Mouse (Mus musculus): ENCODE measurements around the gene Plcg1.

Gene Plcg1

DNA sequence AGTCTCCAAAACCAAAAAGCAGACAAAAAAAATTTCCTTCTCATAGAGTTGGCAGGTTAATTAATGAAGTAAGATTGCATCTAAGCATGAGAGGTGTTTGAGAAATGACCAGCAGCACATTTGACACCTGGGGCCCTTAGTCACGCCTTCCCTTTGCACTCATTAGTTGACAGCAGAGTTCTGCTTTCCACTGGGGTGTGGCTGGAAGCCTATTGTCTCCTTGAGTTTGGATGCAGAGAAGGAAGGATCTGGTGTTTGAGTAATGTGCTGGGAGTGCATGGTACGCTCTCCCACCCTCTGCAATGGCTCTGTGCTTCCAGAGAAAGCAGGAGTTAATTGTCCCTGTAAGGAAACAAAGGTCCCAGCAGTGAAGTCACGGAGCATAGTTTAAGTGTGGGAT, 5.4 kb downstream of the Plcg1 start:
- DNase-seq = no peak

DNA sequence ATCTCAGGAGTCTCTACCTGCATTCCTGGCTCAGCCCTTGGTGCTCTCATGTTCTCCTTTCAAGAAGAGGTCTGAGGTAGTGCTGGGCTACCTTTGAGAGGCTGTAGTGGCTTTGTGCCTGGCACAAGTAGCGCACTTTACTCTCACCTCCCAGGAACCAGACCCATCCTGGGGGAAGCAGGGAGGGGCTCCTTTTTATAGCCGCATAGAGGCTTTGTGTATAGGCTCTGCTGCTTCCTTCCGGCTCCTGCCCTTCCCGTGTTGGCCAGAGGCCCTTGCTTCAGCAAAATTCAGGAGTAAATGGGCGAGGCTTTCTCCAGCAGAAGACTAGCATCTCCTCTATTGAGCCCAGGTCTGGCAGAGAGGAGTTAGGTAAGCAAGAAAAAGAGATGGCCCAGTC, 7.3 kb downstream of the Plcg1 start:
- no peak for DNase-seq

DNA sequence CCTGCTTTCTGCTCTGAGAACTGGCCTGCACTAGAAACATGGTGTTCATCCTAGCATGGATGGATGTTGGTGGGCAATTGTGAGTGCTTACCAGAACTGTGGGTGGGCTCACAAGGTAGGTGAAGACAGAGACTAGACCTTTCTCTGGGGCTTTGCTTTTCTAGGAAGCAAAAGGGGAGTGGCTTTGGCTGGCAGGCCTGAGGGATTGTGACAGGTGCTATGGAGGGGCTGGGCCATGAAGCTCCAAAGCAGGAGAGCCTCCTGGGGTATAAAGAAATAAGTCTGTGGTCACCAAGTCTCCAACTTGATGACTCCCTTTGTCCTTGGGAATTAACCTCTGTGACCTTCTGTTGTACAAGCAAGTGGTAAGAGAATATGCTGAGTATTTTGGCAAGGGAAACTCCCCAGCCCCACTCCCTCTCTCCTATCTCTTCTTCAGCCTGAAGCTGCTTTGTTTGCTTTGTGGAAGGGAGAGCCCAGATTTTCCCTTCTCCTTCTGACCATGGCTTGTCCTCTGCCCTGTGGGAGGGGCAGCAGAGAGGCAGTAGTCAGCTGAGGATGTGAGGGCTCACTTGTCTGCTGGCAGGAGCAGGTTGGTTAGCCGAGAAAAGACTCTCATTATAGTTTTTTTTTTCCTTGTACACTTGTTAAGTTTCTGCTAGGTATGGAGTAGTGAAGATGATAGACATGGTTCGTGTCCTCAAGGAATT, 8.7 kb downstream of the Plcg1 start:
- no peak for DNase-seq

DNA sequence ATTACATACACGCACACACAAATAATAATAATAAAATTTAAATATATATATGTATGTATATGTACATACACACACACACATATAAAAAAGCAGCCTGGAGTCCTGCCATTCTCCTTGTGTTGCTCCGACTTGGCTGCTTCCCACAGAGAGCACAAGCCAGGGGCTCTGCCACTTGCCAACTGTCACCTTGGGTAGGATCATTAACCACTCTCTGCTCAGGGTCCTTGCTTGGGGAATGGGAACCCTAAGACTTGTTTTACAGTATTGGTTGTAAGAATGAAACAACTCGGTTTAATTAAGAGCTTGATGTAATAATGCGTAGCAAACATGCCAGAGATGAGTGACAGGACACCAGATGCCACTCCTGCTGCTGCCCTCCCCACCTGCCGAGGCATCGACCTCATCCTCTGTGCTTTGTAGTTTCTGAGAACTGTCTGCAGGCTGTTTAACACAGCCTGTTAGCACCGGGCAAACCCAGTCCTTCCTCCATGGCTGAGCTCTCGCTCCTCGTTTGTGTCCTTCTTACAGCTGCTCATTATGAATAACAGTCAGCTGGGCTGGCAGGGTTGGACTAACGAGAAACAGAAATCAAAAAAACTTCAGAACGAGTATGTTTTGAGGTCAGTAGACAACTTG, 9.5 kb downstream of the Plcg1 start:
- DNase-seq = peak; percentile 70

DNA sequence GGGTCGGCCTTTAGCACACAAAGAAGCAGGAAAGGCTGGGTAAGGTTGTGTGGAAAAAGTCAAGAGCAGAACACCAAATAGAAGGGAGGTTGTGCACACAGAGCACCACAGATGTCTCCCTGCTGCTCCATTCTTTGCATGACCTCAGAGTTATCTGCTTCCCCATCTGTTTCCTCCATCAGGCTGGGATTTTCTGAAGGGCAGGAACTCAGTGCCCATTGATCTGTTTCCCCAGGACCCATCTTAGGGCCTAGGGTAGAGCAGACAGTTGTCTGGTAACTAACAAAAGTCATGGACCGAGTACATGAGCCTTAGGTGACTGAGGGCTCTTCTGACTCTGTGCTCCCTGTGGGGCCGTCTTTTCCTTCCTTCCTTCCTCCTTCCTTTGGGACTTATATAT, 10.5 kb downstream of the Plcg1 start:
- DNase-seq = peak; percentile 38

DNA sequence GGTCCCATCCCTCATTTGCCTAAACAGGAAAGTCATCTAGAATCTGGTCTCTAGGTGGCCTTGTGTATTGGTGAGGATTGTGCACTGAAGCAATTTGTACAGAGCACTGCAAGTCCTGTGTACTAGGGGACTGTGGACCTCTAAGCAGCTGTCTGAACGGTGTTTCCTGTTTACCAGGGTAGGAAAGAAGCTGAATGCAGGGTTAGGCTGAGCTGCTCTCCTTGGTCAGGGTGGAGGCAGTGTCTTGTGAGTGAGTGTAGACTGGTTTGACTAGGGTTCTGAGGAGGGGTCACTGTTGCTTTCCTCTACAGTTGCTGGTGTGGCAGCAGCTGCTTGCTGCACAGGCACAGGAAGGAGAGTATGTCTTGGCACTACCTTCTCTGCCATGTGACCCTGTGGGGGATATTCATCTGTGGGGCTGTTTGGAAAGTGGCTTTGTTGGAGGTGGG, 11.1 kb downstream of the Plcg1 start:
- peak; percentile 53 for DNase-seq

DNA sequence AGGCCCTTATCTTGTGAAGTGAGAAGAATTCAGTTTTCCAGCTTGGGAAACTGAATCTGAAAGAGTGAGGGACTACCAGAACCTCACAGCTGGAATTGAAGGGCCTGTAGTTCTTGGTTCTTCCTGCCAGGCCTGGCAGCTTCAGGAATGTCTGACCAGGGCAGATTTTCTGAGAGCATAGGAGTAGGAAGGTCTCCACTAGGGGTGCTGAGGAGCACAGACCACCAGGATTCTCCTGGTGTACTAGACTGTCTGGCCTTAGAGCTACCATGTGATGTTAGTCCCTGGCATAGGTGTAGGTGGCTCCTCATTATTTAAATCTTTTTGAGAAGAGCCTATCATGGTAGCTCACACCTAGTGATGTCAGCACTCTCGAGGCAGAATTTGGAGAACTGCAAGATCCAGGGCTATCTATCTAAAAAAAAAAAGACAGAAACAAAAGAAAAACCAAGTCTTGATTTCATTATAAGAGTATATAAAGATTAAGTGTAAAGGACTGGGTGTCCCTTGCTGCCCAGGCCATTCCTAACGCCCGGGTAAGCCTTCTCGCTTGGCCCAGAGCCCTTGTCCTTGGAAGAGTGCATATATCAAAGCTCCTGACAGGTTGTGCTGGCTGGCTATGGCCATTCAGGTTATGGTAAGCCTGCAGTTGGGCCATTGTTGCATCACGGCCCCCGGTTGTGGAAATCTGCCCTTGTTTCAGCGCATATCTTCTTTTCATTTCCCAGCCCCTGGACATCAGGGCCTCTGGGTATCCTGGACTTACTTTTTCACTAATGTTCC, 13.1 kb downstream of the Plcg1 start:
- peak; percentile 70 for DNase-seq

DNA sequence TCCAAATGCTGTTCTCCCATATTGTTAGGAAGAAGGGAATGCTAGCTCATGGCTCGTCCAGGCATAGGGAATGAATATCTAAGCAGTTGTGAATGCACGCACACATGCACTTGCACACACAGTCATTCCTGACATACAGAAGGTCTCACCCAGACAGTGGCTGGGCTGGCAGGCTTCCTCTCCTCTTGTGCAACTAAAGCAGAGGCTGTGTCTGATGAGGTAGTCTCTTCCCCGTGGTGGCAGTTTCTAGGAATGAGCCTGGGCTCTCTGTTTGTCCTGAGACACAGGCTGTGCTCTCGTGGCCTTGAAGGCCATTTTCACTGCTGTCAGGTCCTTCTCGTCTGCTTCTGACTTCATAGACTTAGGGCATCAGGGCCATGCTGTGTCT, 13.7 kb downstream of the Plcg1 start:
- no peak for DNase-seq

DNA sequence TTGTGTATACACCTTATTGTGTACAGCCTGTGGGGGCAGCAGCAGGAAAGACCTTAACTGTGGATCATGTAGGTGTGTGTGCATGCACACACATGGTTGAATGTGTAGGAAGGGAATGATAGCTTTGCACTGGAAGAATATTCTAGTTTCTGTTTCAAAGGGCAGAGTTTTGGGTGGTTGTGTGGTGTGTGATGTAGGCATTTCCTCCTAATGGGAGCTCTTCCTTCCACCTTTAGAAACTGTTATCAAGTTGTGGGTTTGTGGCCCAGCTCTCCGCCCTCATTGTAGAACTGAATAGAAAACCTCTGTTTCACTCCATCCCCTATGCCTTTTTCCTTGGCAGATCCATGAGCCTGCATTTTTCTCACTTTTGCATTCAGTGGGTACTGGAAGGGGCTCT, 14.4 kb downstream of the Plcg1 start:
- DNase-seq = no peak

DNA sequence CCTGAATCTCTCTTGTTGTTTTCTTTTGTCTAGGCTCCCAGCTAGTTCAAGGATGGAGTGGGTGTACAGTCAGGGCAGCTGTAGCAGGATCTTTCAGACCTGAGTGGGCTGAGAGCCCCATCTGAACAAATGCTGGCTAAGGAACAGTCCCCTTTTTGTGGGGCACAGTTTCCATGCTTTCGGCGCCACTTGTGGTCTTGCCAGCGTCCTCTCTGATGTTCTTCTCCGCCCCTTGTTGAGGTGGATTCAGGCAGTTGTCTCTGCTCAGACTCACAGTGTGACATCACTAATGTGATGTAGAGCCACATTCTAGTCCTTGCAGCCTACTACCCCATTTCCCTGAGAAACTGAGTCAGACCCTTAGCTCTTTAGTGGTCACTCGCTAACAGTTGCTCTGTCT, 15.5 kb downstream of the Plcg1 start:
- no peak for DNase-seq

DNA sequence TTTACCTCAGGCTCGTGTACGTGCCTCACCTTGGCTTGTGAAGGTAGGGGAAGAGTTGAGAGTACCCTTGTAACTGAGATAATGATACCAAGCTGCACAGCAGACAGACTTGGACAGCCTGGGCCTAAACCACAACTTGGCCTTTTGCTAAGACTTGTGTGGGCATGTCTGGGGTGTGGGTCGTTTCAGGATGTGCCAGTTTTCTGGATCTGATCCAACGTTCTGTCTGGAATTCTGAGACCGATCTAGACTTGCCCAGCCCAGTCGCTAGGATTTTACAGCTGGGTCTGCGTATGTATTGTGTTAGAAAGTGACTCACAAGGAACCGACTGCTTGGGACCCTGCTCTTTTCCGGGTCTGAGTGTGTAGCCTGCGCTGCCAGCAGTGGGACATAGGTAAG, 16.0 kb downstream of the Plcg1 start:
- DNase-seq = no peak

DNA sequence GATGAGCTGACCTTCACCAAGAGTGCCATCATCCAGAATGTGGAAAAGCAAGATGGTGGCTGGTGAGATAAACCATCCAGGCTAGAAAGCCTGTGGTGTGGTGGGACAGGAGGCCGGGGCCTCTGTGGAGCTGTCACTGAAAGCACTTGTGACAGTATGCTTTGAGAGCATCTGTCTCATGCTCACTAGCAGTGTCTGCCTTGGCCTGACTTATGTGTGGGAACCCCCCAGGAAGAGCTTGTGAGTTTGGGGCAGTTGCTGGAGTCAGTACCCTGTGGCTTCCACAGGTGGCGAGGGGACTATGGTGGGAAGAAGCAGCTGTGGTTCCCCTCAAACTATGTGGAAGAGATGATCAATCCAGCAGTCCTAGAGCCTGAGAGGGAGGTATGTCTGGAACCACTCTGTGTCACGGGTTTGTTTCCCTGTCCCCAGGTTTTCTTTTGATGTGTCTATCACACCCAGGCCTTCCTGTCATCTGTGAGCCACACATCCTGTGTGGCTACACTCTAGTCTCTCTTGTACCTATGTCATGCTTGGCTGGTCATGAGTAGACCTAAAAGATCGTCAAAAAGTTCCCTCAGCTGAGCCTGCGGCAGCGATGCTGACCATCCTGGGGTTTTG, 25.6 kb downstream of the Plcg1 start:
- peak; percentile 29 for DNase-seq

DNA sequence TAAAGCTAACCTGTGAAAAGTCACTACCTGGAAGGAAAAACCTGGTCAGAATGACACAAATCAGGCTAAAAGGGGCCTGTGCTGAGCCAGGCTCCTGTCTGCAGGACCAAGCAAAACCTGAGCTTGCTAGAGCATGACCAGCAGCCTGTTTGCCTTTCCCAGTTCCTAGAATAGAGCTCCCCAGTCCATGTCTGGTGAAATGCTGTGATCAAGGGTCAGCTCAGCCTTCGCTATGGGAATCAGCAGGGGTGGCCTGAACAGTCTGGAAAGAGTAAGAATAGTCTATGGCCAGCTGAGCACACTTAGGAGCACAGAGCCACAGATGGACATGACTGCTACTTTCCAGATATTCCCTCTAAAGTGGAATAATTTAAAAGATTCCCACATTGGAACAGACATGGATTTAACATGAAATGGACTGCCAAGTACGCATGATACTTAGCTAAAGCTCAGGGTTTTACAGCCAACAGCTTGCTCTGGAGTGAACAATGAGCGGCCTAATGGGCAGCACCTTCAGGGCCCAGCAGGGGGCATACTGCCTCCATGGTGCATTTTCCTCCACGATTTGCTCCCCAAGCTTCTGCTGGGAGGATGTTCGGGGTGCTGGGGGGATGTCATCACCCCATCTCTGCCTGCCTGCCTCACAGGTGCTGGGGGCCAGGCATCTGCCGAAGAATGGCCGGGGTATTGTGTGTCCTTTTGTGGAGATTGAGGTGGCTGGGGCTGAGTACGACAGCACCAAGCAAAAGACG, 29.5 kb downstream of the Plcg1 start:
- DNase-seq = peak; percentile 47

DNA sequence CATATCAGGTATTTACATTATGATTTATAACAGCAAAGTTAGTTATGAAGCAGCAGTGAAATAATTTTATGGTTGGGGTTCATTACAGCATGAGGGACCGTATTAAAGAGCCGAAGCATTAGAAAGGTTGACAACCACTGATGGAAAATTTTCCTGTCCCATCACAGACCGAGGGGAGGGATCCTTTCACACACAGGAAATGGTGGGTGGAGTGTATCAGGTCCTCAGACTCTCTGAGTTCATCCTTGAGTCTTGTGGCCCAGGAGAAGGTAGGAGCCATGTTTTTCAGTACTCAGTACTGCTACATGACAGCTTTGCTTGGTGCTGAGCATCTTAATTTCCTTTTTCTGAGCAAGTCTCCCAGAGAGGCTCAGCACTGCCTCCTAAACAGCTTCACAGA, 32.7 kb downstream of the Plcg1 start:
- no peak for DNase-seq

DNA sequence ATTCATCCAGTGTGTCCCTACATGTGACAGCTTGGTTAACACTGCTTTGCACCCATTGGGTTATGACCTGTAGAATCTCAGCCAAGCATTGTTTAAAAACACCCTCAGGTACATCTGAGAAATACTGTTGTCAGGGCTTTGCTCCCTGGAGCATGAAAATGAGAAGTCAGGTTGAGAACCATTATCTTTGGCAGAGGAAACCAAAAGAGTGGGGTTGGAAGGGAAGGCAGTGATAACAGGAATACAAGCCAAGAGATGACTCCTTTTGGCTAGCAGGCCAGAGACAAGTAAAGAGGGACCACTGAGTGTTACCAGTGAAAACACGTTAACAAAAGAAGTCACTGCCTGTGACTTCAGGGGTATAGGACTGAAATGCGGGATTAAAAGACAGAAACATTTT, 33.3 kb downstream of the Plcg1 start:
- DNase-seq = no peak

DNA sequence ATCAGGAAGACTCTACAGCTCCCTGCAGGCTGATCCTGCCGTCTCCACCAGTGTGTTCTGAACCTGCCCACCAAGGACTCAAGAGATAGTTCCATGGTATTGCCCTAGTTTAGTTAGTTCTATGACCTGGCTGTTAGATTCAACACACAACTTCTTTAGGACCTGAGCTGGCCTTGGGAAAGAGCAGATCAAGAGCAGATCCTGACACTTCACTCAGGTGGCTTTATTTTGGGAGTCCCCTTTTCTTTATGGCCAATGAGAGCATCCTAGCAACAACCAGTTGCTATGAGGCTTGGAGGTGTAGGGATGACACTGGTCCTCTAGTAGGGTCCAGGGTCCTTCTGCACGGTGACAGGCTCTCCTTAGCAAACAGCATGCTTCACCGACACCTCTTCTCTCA, 34.0 kb downstream of the Plcg1 start:
- DNase-seq = no peak

DNA sequence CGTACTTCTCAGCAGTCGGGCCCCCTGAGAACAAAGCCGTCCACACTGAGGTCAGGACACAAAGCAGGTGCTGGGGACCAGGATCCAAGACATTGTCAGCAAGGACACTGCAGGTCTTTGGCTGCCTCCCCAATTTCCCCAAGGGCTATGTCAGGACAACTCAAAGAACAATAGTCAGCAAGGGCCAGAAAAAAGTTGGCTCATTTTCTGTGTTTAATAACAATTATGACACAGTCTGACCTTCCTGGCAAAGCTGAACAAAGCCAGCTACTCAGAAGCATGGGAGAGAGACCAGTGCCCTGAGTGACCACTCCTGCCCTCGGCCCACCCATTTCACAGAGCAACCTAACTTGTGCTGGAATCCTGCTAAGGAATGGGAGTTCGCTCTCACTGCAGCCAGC, 35.3 kb downstream of the Plcg1 start:
- no peak for DNase-seq

DNA sequence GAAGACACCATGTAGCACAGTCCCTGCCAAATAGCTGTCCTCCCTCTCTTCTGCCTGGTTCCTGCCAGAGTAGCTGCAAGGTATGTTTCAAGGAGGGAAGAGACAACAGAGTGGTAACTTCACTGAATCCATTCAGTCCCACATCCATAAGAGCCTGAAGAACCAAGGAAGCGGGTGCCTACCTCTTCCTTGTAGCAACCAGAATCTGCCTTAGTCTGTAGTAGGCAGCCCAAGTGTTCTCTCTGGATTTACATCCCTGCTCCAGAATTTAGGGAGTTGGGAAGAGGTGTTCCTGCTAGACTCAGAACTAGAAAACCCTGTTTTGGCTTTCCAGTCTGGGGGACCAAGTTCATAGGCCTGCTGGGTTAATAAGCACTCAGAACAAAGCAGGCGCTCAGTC, 36.1 kb downstream of the Plcg1 start:
- no peak for DNase-seq

DNA sequence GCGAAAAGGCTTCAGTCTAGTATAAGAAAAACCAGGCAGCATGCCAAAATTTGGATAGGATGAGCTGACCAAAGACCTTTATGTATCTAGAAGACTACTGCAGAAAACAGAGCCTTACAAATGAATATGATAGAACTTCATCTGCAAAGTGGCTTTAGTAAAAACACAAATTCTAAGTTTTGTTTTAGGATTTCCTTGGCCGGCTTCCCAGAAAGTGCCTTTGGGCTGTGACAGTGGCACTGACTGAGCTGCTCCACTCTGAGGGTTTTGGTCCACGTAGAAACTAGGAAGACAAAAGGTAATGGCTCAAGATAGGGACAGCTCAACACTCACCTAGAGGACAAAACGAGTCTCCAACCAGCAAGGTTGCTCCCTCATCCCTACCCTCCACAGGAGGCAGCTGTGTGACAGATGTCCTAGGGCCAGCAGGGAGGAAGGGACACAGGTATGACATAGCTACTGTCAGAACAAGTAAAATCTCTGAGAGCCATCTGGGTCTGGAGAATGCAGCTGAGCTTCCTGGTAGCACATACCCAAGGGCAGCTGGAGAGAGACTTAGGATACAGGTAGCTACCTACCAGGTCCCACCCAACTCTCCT, 37.1 kb downstream of the Plcg1 start:
- DNase-seq = no peak

DNA sequence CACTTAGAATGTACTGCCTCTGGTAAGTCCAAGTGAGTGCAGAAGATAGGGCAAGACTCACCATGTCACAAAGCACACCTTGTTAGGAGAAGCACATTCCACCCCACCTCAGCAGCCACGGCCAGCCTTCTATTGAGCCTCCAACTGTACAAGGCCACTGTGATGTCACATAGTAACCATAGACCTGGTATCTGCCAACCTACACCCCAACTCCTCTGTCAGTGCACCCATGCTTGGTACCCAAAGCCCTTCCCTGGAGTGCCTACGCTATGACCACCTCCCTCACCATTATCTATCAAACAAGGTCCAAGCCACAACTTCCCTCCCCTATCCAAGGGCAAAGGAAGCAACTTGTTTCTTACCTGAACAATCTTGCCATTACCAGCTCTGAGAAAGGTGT, 37.9 kb downstream of the Plcg1 start:
- no peak for DNase-seq

DNA sequence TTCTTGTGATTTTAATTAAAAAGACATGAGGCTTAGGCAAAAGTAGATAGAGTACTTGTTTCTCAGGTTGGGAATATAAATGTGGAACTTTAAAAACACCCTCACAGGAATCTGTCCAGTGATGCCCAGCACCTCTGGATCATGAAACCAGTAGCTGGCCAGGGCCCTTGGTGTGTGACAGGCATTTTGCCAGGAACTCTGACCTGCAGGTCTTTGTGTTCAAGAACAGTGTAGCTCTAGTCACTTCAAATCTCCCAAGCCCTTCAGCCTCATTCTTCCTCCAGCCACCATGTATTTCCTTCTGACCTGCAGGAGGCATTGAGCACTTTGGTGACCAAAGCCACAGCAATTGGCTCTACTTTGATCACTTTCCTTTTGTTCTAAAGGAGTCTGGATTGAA, 39.3 kb downstream of the Plcg1 start:
- no peak for DNase-seq

DNA sequence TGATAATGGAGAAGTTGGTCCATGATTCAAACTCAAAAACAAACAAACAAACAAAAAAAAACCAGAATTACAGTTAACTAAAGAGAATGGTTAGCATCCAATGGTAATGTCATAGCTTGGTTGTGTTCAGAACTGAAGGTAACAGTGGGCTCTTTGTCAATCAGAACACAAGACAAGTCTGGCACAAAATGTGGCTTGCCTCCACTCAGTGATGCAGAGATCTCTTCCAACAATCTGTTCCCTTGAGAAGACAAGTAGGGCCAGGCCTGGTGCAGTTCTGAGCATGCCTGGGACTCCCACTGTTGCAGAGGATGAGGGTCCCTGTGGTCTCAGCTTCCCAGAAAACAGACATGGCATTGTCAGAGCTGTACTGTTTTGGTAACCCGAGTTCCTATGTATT, 39.8 kb downstream of the Plcg1 start:
- no peak for DNase-seq

All from thymus, postnatal 25 days (tissue).